Mouse (Mus musculus) forebrain, embryonic 12.5 days (tissue): ENCODE data around the gene Ly6g6c. TPM values are rescaled to one million over a fixed set of nuclear protein-coding genes. Genes with fewer than 3 reads are reported as not detected.
A peak's percentile ranks its signal among the peaks of the same experiment; 100 is the strongest.

Source experiments
- ATAC-seq: fragments of 200-750 bp; cut with Nextera tagmentation; 2 replicates; pipeline ENCODE4 v1.8.0; 2017; ENCODE audit warnings: moderate TSS enrichment; ENCODE audit not compliant: low FRiP score
- H3K27ac ChIP-seq: fragments of 300-500 bp; sonication (generic); 2 replicates; pipeline ENCODE4 v1.5.1; 2016; ENCODE audit warnings: mild to moderate bottlenecking
- H3K27me3 ChIP-seq: fragments of 300-500 bp; sonication (generic); 2 replicates; pipeline ENCODE4 v1.6.1; 2016; ENCODE audit warnings: mild to moderate bottlenecking
- H3K36me3 ChIP-seq: fragments of 300-500 bp; sonication (generic); replicated peaks from 2 replicates; pipeline ENCODE4 v1.6.1; 2016; ENCODE audit warnings: mild to moderate bottlenecking
- H3K4me1 ChIP-seq: fragments of 300-500 bp; sonication (generic); 2 replicates; pipeline ENCODE4 v1.6.1; 2016
- H3K4me2 ChIP-seq: fragments of 300-500 bp; sonication (generic); 2 replicates; pipeline ENCODE4 v1.6.1; 2016; ENCODE audit warnings: mild to moderate bottlenecking, moderate library complexity
- H3K4me3 ChIP-seq: fragments of 300-500 bp; sonication (generic); replicated peaks from 2 replicates; pipeline ENCODE4 v1.5.1; 2016; ENCODE audit warnings: mild to moderate bottlenecking
- H3K9ac ChIP-seq: fragments of 300-500 bp; sonication (generic); 2 replicates; pipeline ENCODE4 v1.6.1; 2016; ENCODE audit warnings: mild to moderate bottlenecking
- H3K9me3 ChIP-seq: fragments of 300-500 bp; sonication (generic); 2 replicates; pipeline ENCODE4 v1.6.1; 2016
- WGBS: fragments of 180-500 bp; shearing (Covaris S2); methylation state at CpG from one replicate; pipeline ENCODE4 v1.1.7; 2016; 5-methylcytosine and 5-hydroxymethylcytosine counted together
- polyA plus RNA-seq: library from polyadenylated mRNA; unstranded; fragments of >200 nt; fragmentation: Nextera tagmentation; extraction: Ambion mirVana; gene quantifications from 2 replicates; pipeline ENCODE4 v1.2.1, GENCODE M21; 2016

Gene Ly6g6c
- polyA plus RNA-seq: not detected in 2 replicates

- Histone ChIP-seq H3K36me3 (peaks cover 29% of the 10 kb centered on the region), H3K4me2 (peak within 1 kb of the TSS; percentile 55), H3K9ac (peak within 1 kb of the TSS; percentile 48; the same call in 1 of the 2 replicates), H3K27ac (no peak within 1 kb of the TSS), H3K4me3 (peak within 1 kb of the TSS; percentile 30), H3K4me1 (peaks cover 29% of the 10 kb centered on the region), H3K27me3 (peaks cover 58% of the 10 kb centered on the region), H3K9me3 (no peaks in the 10 kb centered on the region)
- 2% methylated on average over 48 of the region's 48 CpGs for WGBS
- peak; percentile 18; the same call in 1 of the 2 replicates for ATAC-seq
These were observed at the start of gene Ly6g6c for GRCm38 (mm10) chr17:35064951-35065947. Gene Ly6g6c (plus strand): TSS chr17:35065388.

- Histone ChIP-seq H3K9ac (no peak within 1 kb of the TSS), H3K36me3 (peaks cover 61% of the 10 kb centered on the region), H3K4me3 (0 out of 2 replicates have a peak within 1 kb of the TSS, but pooled peaks have one; percentile 0), H3K27me3 (no peaks in the 10 kb centered on the region), H3K4me1 (peaks cover 8% of the 10 kb centered on the region), H3K9me3 (no peaks in the 10 kb centered on the region), H3K4me2 (no peak within 1 kb of the TSS), H3K27ac (peak within 1 kb of the TSS; percentile 46; the same call in 1 of the 2 replicates)
- peak; percentile 31; the same call in 1 of the 2 replicates for ATAC-seq
- 62% methylated on average over 12 of the region's 12 CpGs for WGBS
These were observed 48.8 kb upstream of the Ly6g6c start, which contains the start of gene Vwa7 for GRCm38 (mm10) chr17:35016376-35016775. Gene Vwa7 (plus strand): TSS chr17:35016579.

GRCm38 (mm10) chr17:35016791-35017705 lies 48.1 kb upstream of the Ly6g6c start:
- Histone ChIP-seq H3K4me3 (no peak overlapping the region), H3K9me3 (no peaks in the 10 kb centered on the region), H3K9ac (no peak overlapping the region), H3K4me2 (no peak overlapping the region), H3K27me3 (no peaks in the 10 kb centered on the region), H3K4me1 (peaks cover 14% of the 10 kb centered on the region), H3K36me3 (peaks cover 54% of the 10 kb centered on the region), H3K27ac (peak overlapping the region; percentile 46; the same call in 1 of the 2 replicates)
- no peak for ATAC-seq
- 79% methylated on average over 10 of the region's 10 CpGs for WGBS

GRCm38 (mm10) chr17:35017706-35018030 lies 47.5 kb upstream of the Ly6g6c start:
- peaks cover 48% of the 10 kb centered on the region for H3K36me3 ChIP-seq
- no peak overlapping the region for H3K4me2 ChIP-seq
- WGBS: 75% methylated on average over 14 of the region's 14 CpGs
- H3K9me3 ChIP-seq: no peaks in the 10 kb centered on the region
- H3K9ac ChIP-seq: no peak overlapping the region
- H3K27ac ChIP-seq: no peak overlapping the region
- no peaks in the 10 kb centered on the region for H3K27me3 ChIP-seq
- no peak overlapping the region for H3K4me3 ChIP-seq
- H3K4me1 ChIP-seq: peaks cover 14% of the 10 kb centered on the region
- ATAC-seq: no peak

- no peak overlapping the region for H3K9ac ChIP-seq
- no peak overlapping the region for H3K4me2 ChIP-seq
- H3K27me3 ChIP-seq: no peaks in the 10 kb centered on the region
- no peak overlapping the region for H3K4me3 ChIP-seq
- ATAC-seq: no peak
- H3K36me3 ChIP-seq: peaks cover 43% of the 10 kb centered on the region
- H3K9me3 ChIP-seq: no peaks in the 10 kb centered on the region
- 82% methylated on average over 3 of the region's 3 CpGs for WGBS
- H3K27ac ChIP-seq: no peak overlapping the region
- peaks cover 14% of the 10 kb centered on the region for H3K4me1 ChIP-seq
These were observed 47.0 kb upstream of the Ly6g6c start for GRCm38 (mm10) chr17:35018171-35018570.

GRCm38 (mm10) chr17:35019894-35020293 lies 45.3 kb upstream of the Ly6g6c start:
- H3K4me2 ChIP-seq: no peak overlapping the region
- H3K9me3 ChIP-seq: no peaks in the 10 kb centered on the region
- WGBS: 82% methylated on average over 11 of the region's 11 CpGs
- no peak overlapping the region for H3K4me3 ChIP-seq
- peaks cover 26% of the 10 kb centered on the region for H3K36me3 ChIP-seq
- no peak overlapping the region for H3K9ac ChIP-seq
- H3K4me1 ChIP-seq: peaks cover 17% of the 10 kb centered on the region
- no peak for ATAC-seq
- no peaks in the 10 kb centered on the region for H3K27me3 ChIP-seq
- H3K27ac ChIP-seq: no peak overlapping the region

GRCm38 (mm10) chr17:35020551-35020950 lies 44.6 kb upstream of the Ly6g6c start:
- no peak for ATAC-seq
- H3K27ac ChIP-seq: no peak overlapping the region
- peaks cover 19% of the 10 kb centered on the region for H3K36me3 ChIP-seq
- H3K9me3 ChIP-seq: no peaks in the 10 kb centered on the region
- no peak overlapping the region for H3K4me3 ChIP-seq
- WGBS: 90% methylated on average over 8 of the region's 8 CpGs
- peaks cover 17% of the 10 kb centered on the region for H3K4me1 ChIP-seq
- H3K4me2 ChIP-seq: no peak overlapping the region
- no peak overlapping the region for H3K9ac ChIP-seq
- no peaks in the 10 kb centered on the region for H3K27me3 ChIP-seq

GRCm38 (mm10) chr17:35021163-35021808 lies 43.9 kb upstream of the Ly6g6c start:
- peak; percentile 76 for ATAC-seq
- Histone ChIP-seq H3K27ac (no peak overlapping the region; the same call in 1 of the 2 replicates), H3K9me3 (no peaks in the 10 kb centered on the region), H3K36me3 (peaks cover 12% of the 10 kb centered on the region), H3K4me2 (peak overlapping the region; percentile 37), H3K9ac (no peak overlapping the region), H3K27me3 (no peaks in the 10 kb centered on the region), H3K4me1 (peaks cover 20% of the 10 kb centered on the region), H3K4me3 (0 out of 2 replicates have a peak overlapping the region, but pooled peaks have one; percentile 4)
- 6% methylated on average over 17 of the region's 17 CpGs for WGBS

GRCm38 (mm10) chr17:35021842-35022477 lies 43.2 kb upstream of the Ly6g6c start:
- no peak overlapping the region for H3K4me3 ChIP-seq
- no peak overlapping the region for H3K9ac ChIP-seq
- peaks cover 24% of the 10 kb centered on the region for H3K4me1 ChIP-seq
- H3K27me3 ChIP-seq: no peaks in the 10 kb centered on the region
- peaks cover 5% of the 10 kb centered on the region for H3K36me3 ChIP-seq
- no peak for ATAC-seq
- WGBS: 56% methylated on average over 6 of the region's 6 CpGs
- no peaks in the 10 kb centered on the region for H3K9me3 ChIP-seq
- H3K27ac ChIP-seq: no peak overlapping the region
- peak overlapping the region; percentile 37; the same call in 1 of the 2 replicates for H3K4me2 ChIP-seq

- no peaks in the 10 kb centered on the region for H3K27me3 ChIP-seq
- no peaks in the 10 kb centered on the region for H3K36me3 ChIP-seq
- no peak overlapping the region for H3K4me2 ChIP-seq
- H3K9ac ChIP-seq: no peak overlapping the region
- H3K4me3 ChIP-seq: no peak overlapping the region
- no peak overlapping the region for H3K27ac ChIP-seq
- H3K4me1 ChIP-seq: peaks cover 31% of the 10 kb centered on the region
- ATAC-seq: no peak
- 95% methylated on average over 8 of the region's 8 CpGs for WGBS
- no peaks in the 10 kb centered on the region for H3K9me3 ChIP-seq
These were observed 42.6 kb upstream of the Ly6g6c start for GRCm38 (mm10) chr17:35022541-35023060.

- 78% methylated on average over 5 of the region's 5 CpGs for WGBS
- Histone ChIP-seq H3K9ac (no peak overlapping the region), H3K4me1 (peaks cover 37% of the 10 kb centered on the region), H3K9me3 (no peaks in the 10 kb centered on the region), H3K27ac (no peak overlapping the region), H3K36me3 (no peaks in the 10 kb centered on the region), H3K4me3 (no peak overlapping the region), H3K27me3 (no peaks in the 10 kb centered on the region), H3K4me2 (no peak overlapping the region)
- ATAC-seq: no peak
These were observed 42.0 kb upstream of the Ly6g6c start for GRCm38 (mm10) chr17:35023221-35023620.
